Mouse (Mus musculus) heart, postnatal 36 days (tissue): ENCODE results near the gene Mrpl14. TPM values are rescaled to one million over a fixed set of nuclear protein-coding genes. Genes with fewer than 3 reads are reported as not detected.

Experiments used
- DNase-seq, 2 experiments: peaks; one replicate each; pipeline ENCODE4 v3.0.0; 2021 to 2022
- intact Hi-C: fragments of 180-260 bp; cut with DNase I; formaldehyde crosslinking; loops from one replicate; pipeline ENCODE4 v1.15.1; 2025
- total RNA-seq, 2 experiments: library from RNA; stranded (reverse); gene quantifications; 2 replicates each; pipeline ENCODE4 v1.2.3; 2021

Mrpl14 gene
- total RNA-seq, 2 experiments from 2014 or later: 140 to 155 TPM

DNA sequence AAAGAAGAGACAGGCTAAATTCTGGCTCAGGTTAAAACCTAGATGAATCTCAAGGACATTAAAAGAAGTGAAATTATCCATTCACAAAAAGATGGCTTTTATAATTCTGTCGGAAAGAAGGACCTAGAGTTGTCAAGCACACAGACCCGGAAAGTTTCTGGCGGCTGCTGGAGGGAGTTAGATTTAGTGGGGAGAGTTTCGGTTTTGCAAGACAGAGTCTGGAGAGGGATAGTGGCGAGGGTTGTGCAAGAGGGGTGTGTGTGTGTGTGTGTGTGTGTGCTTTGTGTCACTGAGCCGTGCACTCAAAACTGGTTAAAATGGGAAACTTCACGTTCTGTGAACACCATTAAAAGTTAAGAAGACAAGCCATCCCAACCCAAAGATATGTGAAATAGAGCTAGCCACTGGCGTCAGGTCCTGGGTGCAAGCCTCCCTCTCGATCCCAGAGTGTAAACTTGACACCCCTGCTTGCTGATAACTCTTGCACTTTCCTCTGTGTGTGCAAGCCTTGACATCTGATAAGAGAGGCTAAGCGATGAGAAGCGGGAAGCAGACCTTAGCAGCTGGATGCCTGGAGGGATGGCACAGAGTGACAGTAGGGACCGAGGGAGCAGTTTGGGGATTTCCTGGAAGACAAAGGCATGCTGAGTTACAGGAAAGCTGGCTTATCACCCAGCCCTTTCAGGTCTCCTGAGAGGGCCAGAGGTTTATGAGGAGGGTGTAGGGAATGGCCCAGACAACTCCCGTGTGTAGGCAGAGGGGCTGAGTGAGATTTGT lies 56.4 kb downstream of the Mrpl14 start:
- no peak for DNase-seq
- intact Hi-C loops: no loop called here

DNA sequence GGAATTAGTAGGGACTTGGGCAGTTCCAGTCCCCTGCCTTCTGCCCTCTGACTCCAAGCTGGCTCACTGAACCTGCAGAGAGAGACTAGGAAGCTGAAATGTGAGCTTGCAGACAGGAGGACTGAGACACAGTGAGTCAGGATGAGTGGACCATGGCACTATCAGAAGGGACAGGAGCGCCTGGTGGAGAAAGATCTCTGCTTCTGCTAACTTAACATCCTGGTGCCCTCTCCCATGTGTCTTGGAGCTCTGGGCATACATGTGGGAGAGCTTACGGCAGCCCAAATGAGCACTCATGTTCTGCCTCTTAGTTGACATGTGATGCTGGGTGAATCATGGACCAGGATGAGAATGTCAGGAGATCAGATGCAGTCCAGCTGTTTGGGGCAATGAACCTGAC lies 59.5 kb downstream of the Mrpl14 start:
- intact Hi-C loops: loop anchor here (5.0 kb wide), 1 partner anchor 102 kb away; no protein-coding TSS in a partner anchor
- DNase-seq: no peak

GRCm38 (mm10) chr17:45746755-45747154 lies 60.6 kb downstream of the Mrpl14 start:
- DNase-seq: no peak
- intact Hi-C loops: loop anchor here (5.0 kb wide), 1 partner anchor 101 kb away; no protein-coding TSS in a partner anchor

GRCm38 (mm10) chr17:45747293-45747692 lies 61.2 kb downstream of the Mrpl14 start:
- intact Hi-C loops: loop anchor here (5.0 kb wide), 1 partner anchor 100 kb away; no protein-coding TSS in a partner anchor

More at GRCm38 (mm10) chr17:45747293-45747692, 61.2 kb downstream of the Mrpl14 start:
- DNase-seq: no peak

Other genes with a start within 250 kb of the Mrpl14 start
- under 1 TPM in 1 of 2 experiments, not detected in 1; 0.27 TPM for gene Spats1, start 210.9 kb upstream of the Mrpl14 start, total RNA-seq
- gene Aars2, start 179.5 kb upstream of the Mrpl14 start, total RNA-seq: 10 to 100 TPM; 19.4 to 19.6 TPM
- gene Tcte1, start 162.9 kb upstream of the Mrpl14 start, total RNA-seq: not detected
- gene Tmem151b, start 136.6 kb upstream of the Mrpl14 start, total RNA-seq: under 1 TPM in 1 of 2 experiments, not detected in 1; 0.08 TPM
- 1 to 10 TPM; 1.4 to 1.5 TPM for gene Nfkbie, start 130.6 kb upstream of the Mrpl14 start, total RNA-seq
- 10 to 100 TPM; 27.6 to 32.7 TPM for gene Slc35b2, start 122.4 kb upstream of the Mrpl14 start, total RNA-seq
- 1,000 to 10,000 TPM; 1,126 to 1,337 TPM for gene Hsp90ab1, start 113.1 kb upstream of the Mrpl14 start, total RNA-seq
- gene Slc29a1, start 86.7 kb upstream of the Mrpl14 start, total RNA-seq: 10 to 100 TPM; 66.7 to 73.5 TPM
- not detected for gene Mymx, start 84.2 kb upstream of the Mrpl14 start, total RNA-seq
- gene Capn11, start 27.0 kb upstream of the Mrpl14 start, total RNA-seq: not detected
- gene Tmem63b, start 583 bp downstream of the Mrpl14 start, total RNA-seq: 10 to 100 TPM; 84.6 to 88.1 TPM
- not detected for gene 1600014C23Rik, start 47.5 kb downstream of the Mrpl14 start, total RNA-seq